Mouse (Mus musculus) stomach, embryonic 15.5 days (tissue): ENCODE measurements around the gene 1700017B05Rik. TPM values are rescaled to one million over a fixed set of nuclear protein-coding genes. Genes with fewer than 3 reads are reported as not detected.

Experiments
- polyA plus RNA-seq: library from polyadenylated mRNA; unstranded; fragments of >200 nt; fragmentation: Nextera tagmentation; extraction: Ambion mirVana; gene quantifications from 2 replicates; pipeline ENCODE4 v1.2.1, GENCODE M21; 2015

1700017B05Rik gene
- polyA plus RNA-seq, 1 experiment from 2014 or later, result 23.8 TPM

Other genes starting within 250 kb of the 1700017B05Rik start
- gene Sin3a, start 190.6 kb downstream of the 1700017B05Rik start, polyA plus RNA-seq, result 27.1 and 28.4 TPM in 2 replicates
- gene Man2c1, start 131.9 kb downstream of the 1700017B05Rik start, polyA plus RNA-seq, result 63.1 and 71.1 TPM in 2 replicates
- 7.3 and 7.9 TPM in 2 replicates for gene Neil1, start 114.3 kb downstream of the 1700017B05Rik start, polyA plus RNA-seq
- 87.0 and 90.3 TPM in 2 replicates for gene Commd4, start 104.3 kb downstream of the 1700017B05Rik start, polyA plus RNA-seq
- gene Trcg1, start 26.1 kb downstream of the 1700017B05Rik start, polyA plus RNA-seq, result 0.05 TPM in 1 of 2 replicates, not detected in the other
- 23.6 and 31.6 TPM in 2 replicates for gene Ppcdc, start 177.5 kb upstream of the 1700017B05Rik start, polyA plus RNA-seq
- gene Scamp5, start 205.4 kb upstream of the 1700017B05Rik start, polyA plus RNA-seq, result 19.8 and 22.4 TPM in 2 replicates
- 6.0 and 6.1 TPM in 2 replicates for gene Rpp25, start 241.4 kb upstream of the 1700017B05Rik start, polyA plus RNA-seq